Mouse (Mus musculus) liver, embryonic 14.5 days (tissue): ENCODE data around the gene Crebrf. TPM values are rescaled to one million over a fixed set of nuclear protein-coding genes. Genes with fewer than 3 reads are reported as not detected.

ENCODE experiments used
- ATAC-seq: fragments of 200-750 bp; cut with Nextera tagmentation; 2 replicates; pipeline ENCODE4 v1.8.0; 2017; ENCODE audit warnings: moderate number of reproducible peaks, mild to moderate bottlenecking, moderate library complexity; ENCODE audit not compliant: insufficient read depth
- DNase-seq, 3 experiments: peaks; one replicate each; pipeline ENCODE4 v3.0.0-alpha.2; 2012 to 2013; ENCODE audit warnings: low read depth in 3 of 3, low spot score in 3 of 3
- H3K27ac ChIP-seq: fragments of 300-500 bp; sonication (generic); 2 replicates; pipeline ENCODE4 v1.5.1; 2014; ENCODE audit warnings: moderate library complexity, mild to moderate bottlenecking, control low read depth, inconsistent platforms
- H3K27me3 ChIP-seq: fragments of 300-500 bp; sonication (generic); 2 replicates; pipeline ENCODE4 v1.6.1; 2014; ENCODE audit warnings: mild to moderate bottlenecking, low read length, moderate library complexity; ENCODE audit not compliant: control insufficient read depth, insufficient read depth
- H3K36me3 ChIP-seq: fragments of 300-500 bp; sonication (generic); replicated peaks from 2 replicates; pipeline ENCODE4 v1.6.1; 2014; ENCODE audit warnings: low read depth; ENCODE audit not compliant: control insufficient read depth, insufficient read depth
- H3K4me1 ChIP-seq, 2 experiments: fragments of 200-500 bp in 1 of 2; fragments of 300-500 bp in 1 of 2; sonication (generic) in 1 of 2; replicated peaks; 2 replicates each; pipeline ENCODE4 v1.6.1; 2012 to 2014; ENCODE audit warnings: antibody characterized with exemption in 1 of 2, inconsistent platforms in 1 of 2, low read length in 1 of 2; ENCODE audit not compliant: control insufficient read depth in 2 of 2, insufficient read depth in 2 of 2
- H3K4me2 ChIP-seq: fragments of 300-500 bp; sonication (generic); 2 replicates; pipeline ENCODE4 v1.6.1; 2014; ENCODE audit warnings: low read depth, mild to moderate bottlenecking, control low read depth, moderate library complexity
- H3K4me3 ChIP-seq, 2 experiments: fragments of 200-500 bp in 1 of 2; fragments of 300-500 bp in 1 of 2; sonication (generic) in 1 of 2; 2 replicates each; pipeline ENCODE4 v1.5.1; 2012 to 2014; ENCODE audit warnings: low read depth in 2 of 2, low read length in 2 of 2, mild to moderate bottlenecking in 2 of 2, control low read depth in 1 of 2, inconsistent platforms in 1 of 2, moderate library complexity in 1 of 2; ENCODE audit not compliant: insufficient read depth in 1 of 2
- H3K9ac ChIP-seq: fragments of 300-500 bp; sonication (generic); replicated peaks from 2 replicates; pipeline ENCODE4 v1.6.1; 2014; ENCODE audit warnings: mild to moderate bottlenecking, control low read depth, moderate library complexity
- H3K9me3 ChIP-seq: fragments of 300-500 bp; sonication (generic); 2 replicates; pipeline ENCODE4 v1.6.1; 2016; ENCODE audit warnings: low read length, mixed read lengths; ENCODE audit not compliant: control insufficient read depth
- CTCF ChIP-seq: IDR thresholded peaks from 2 replicates; pipeline ENCODE4 v1.5.1; 2016; ENCODE audit warnings: antibody characterized with exemption, low read depth, control low read depth
- EP300 ChIP-seq: IDR thresholded peaks from 2 replicates; pipeline ENCODE4 v1.6.1; 2016; ENCODE audit warnings: antibody characterized with exemption, low read depth
- WGBS: fragments of 180-500 bp; shearing (Covaris S2); extraction: QIAGEN DNeasy Blood & Tissue Kit; methylation state at CpG from one replicate; pipeline ENCODE4 v1.1.7; 2014; ENCODE audit not compliant: insufficient replicate concordance; 5-methylcytosine and 5-hydroxymethylcytosine counted together
- polyA plus RNA-seq, 2 experiments: library from polyadenylated mRNA; depleted of rRNA in 1 of 2; stranded (reverse) in 1 of 2; unstranded in 1 of 2; fragments of >200 nt; fragmentation: Nextera tagmentation in 1 of 2; extraction: Ambion mirVana in 1 of 2; gene quantifications; 2 replicates each; pipeline versions ENCODE4 v1.2.1 to v1.2.3; 2012 to 2014

The Crebrf gene
- polyA plus RNA-seq, 2 experiments = 1.3 to 2.8 TPM

DNA sequence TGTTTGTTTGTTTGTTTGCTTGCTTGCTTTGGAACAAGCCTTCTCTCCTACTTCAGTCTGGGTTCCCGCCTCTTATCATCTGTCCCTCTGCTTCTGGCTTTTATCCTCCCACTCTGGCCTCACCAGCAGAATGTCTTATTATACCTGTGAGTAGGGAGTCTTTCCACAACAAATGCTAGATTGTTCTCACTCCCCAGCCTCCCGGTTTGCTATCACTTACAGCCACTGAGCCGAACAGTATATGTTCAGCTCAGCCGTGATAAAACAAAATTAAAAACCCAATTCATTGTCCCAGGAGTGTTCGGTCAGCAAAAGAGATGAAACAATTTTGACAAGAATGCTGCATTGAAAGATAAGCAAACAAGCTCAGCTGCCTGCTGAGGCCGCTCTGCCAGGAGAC is 5.4 kb upstream of the Crebrf start:
- H3K4me2 ChIP-seq = peak overlapping the region; percentile 51
- peak; percentile 61 for ATAC-seq
- H3K9me3 ChIP-seq = no peaks in the 10 kb centered on the region
- H3K36me3 ChIP-seq = no peaks in the 10 kb centered on the region
- no peaks in the 10 kb centered on the region for H3K27me3 ChIP-seq
- H3K27ac ChIP-seq = peak overlapping the region; percentile 78
- DNase-seq = peak; percentile 41 to 48 (median 41)
- TF ChIP-seq CTCF (no peak), EP300 (peak; percentile 64)
- 8% methylated on average over 6 of the region's 6 CpGs for WGBS
- H3K9ac ChIP-seq = peak overlapping the region; percentile 45
- H3K4me3 ChIP-seq = no peak overlapping the region
- peaks cover 44 to 64% of the 10 kb centered on the region in 2 experiments for H3K4me1 ChIP-seq

- no peaks in the 10 kb centered on the region for H3K9me3 ChIP-seq
- under 1% methylated on average over 70 of the region's 75 CpGs for WGBS
- no peaks in the 10 kb centered on the region for H3K27me3 ChIP-seq
- DNase-seq (peak; percentile 95 to 96 (median 96)), ATAC-seq (peak; percentile 96)
- H3K4me1 ChIP-seq = peaks cover 19 to 21% of the 10 kb centered on the region in 2 experiments
- TF ChIP-seq EP300 (peak; percentile 56), CTCF (no peak)
- H3K9ac ChIP-seq = peak overlapping the region; percentile 83
- H3K36me3 ChIP-seq = no peaks in the 10 kb centered on the region
- H3K4me2 ChIP-seq = peak overlapping the region; percentile 90
- H3K4me3 ChIP-seq = peak overlapping the region; percentile 86 to 87
- peak overlapping the region; percentile 90 for H3K27ac ChIP-seq
Measured at GRCm38 (mm10) chr17:26715916-26716717, 667 bp downstream of the Crebrf start.

- Histone ChIP-seq H3K4me3 (no peak overlapping the region), H3K4me1 (peaks cover 26% of the 10 kb centered on the region in 2 experiments), H3K9ac (no peak overlapping the region), H3K27me3 (no peaks in the 10 kb centered on the region), H3K9me3 (no peaks in the 10 kb centered on the region), H3K27ac (no peak overlapping the region), H3K4me2 (no peak overlapping the region), H3K36me3 (no peaks in the 10 kb centered on the region)
- peak; percentile 26; the same call in 1 of the 2 replicates for TF ChIP-seq CTCF
- TF ChIP-seq EP300 = no peak
- ATAC-seq (no peak), DNase-seq (no peak)
- WGBS = 55% methylated on average over 2 of the region's 2 CpGs
Measured at GRCm38 (mm10) chr17:26717868-26718267, 2.4 kb downstream of the Crebrf start.

DNA sequence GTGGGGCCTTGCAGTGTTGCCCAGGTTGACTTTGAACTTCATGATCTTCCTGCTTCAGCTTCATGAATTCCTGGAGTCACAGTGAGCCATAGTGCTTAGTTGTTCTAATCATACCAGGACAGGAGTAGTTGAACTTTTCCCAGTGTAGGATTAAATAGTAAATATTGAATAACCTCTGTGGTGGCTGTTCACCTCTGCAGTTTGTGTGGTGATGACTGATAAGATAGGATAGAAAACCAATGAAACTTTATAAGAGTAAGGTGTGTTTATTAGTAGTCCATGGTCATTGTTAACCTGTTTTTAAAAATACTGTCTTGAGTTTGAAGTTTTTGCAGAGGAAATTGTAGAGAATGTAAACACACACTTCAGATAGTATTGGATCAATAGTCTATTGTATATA is 4.0 kb downstream of the Crebrf start:
- Histone ChIP-seq H3K4me1 (peaks cover 26 to 29% of the 10 kb centered on the region in 2 experiments), H3K9me3 (no peaks in the 10 kb centered on the region), H3K4me3 (no peak overlapping the region), H3K4me2 (no peak overlapping the region), H3K27me3 (no peaks in the 10 kb centered on the region), H3K27ac (no peak overlapping the region), H3K9ac (no peak overlapping the region), H3K36me3 (no peaks in the 10 kb centered on the region)
- DNase-seq (no peak), ATAC-seq (no peak)
- TF ChIP-seq EP300 (peak; percentile 35; the same call in 1 of the 2 replicates), CTCF (no peak)

DNA sequence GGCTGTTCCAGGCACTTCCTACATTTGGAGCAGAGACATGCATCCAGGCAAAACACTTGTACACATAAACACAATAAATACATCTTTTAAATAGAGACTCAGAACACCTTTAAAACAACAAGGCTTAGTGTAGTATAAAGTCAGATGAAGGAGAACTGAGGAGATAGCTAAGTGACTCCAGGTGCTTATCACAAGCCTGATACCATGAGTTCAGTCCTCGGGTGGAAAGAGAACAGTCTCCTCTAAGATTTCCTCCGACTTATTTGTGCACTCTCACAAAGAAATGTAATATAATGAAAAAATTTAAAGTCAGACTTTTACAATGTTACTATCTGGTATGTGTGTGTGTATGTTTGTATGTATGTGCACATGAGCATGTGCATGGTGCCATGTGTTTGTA is 6.4 kb downstream of the Crebrf start:
- peaks cover 36 to 37% of the 10 kb centered on the region in 2 experiments for H3K4me1 ChIP-seq
- DNase-seq = peak in 1 of 3 experiments; percentile 48
- H3K27ac ChIP-seq = peak overlapping the region; percentile 39; the same call in 1 of the 2 replicates

More for the DNA sequence above, 6.4 kb downstream of the Crebrf start:
- Histone ChIP-seq H3K4me3 (no peak overlapping the region), H3K9ac (no peak overlapping the region), H3K4me2 (peak overlapping the region; percentile 19), H3K36me3 (no peaks in the 10 kb centered on the region), H3K9me3 (no peaks in the 10 kb centered on the region), H3K27me3 (no peaks in the 10 kb centered on the region)
- TF ChIP-seq EP300 (peak; percentile 68), CTCF (no peak)
- ATAC-seq = peak; percentile 57; the same call in 1 of the 2 replicates
- WGBS = 13% methylated on average over 2 of the region's 2 CpGs
